Mouse (Mus musculus) hindbrain, postnatal 0 days (tissue): ENCODE measurements at regions not wholly inside any gene's neighbourhood (a gene's known extent, or its start where the extent isn't known, plus 50 kb on each side); places are given as distances from the start of the nearest gene placed in this dataset.
A peak's percentile ranks its signal among the peaks of the same experiment; 100 is the strongest.

Experiments used
- ATAC-seq: fragments of 200-750 bp; cut with Nextera tagmentation; 2 replicates; pipeline ENCODE4 v1.8.0; 2017; ENCODE audit warnings: mild to moderate bottlenecking, moderate TSS enrichment, moderate library complexity
- DNase-seq: peaks from one replicate; pipeline ENCODE4 v3.0.0-alpha.2; 2015; ENCODE audit warnings: low spot score
- H3K27ac ChIP-seq: fragments of 300-500 bp; sonication (generic); 2 replicates; pipeline ENCODE4 v1.5.1; 2014; ENCODE audit warnings: mild to moderate bottlenecking
- H3K27me3 ChIP-seq: fragments of 300-500 bp; sonication (generic); 2 replicates; pipeline ENCODE4 v1.6.1; 2014; ENCODE audit warnings: low read length, mixed read lengths; ENCODE audit not compliant: insufficient read depth
- H3K36me3 ChIP-seq: fragments of 300-500 bp; sonication (generic); 2 replicates; pipeline ENCODE4 v1.6.1; 2014; ENCODE audit warnings: low read length, mixed read lengths; ENCODE audit not compliant: insufficient read depth
- H3K4me1 ChIP-seq: fragments of 300-500 bp; sonication (generic); 2 replicates; pipeline ENCODE4 v1.6.1; 2014; ENCODE audit warnings: antibody characterized with exemption, low read length, mixed read lengths; ENCODE audit not compliant: insufficient read depth
- H3K4me2 ChIP-seq: fragments of 300-500 bp; sonication (generic); 2 replicates; pipeline ENCODE4 v1.6.1; 2014; ENCODE audit warnings: low read depth, mild to moderate bottlenecking, low read length, moderate library complexity, mixed read lengths
- H3K4me3 ChIP-seq: fragments of 300-500 bp; sonication (generic); 2 replicates; pipeline ENCODE4 v1.5.1; 2014; ENCODE audit warnings: low read length
- H3K9ac ChIP-seq: fragments of 300-500 bp; sonication (generic); replicated peaks from 2 replicates; pipeline ENCODE4 v1.6.1; 2014; ENCODE audit warnings: mild to moderate bottlenecking, low read length, moderate library complexity, mixed read lengths
- H3K9me3 ChIP-seq: fragments of 300-500 bp; sonication (generic); 2 replicates; pipeline ENCODE4 v1.6.1; 2016; ENCODE audit warnings: low read length, mixed read lengths
- CTCF ChIP-seq: IDR thresholded peaks from 2 replicates; pipeline ENCODE4 v1.5.1; 2016; ENCODE audit warnings: antibody characterized with exemption, control low read depth, low read depth
- WGBS: fragments of 180-500 bp; shearing (Covaris S2); extraction: QIAGEN DNeasy Blood & Tissue Kit; methylation state at CpG from one replicate; pipeline ENCODE4 v1.1.7; 2014; 5-methylcytosine and 5-hydroxymethylcytosine counted together

DNA sequence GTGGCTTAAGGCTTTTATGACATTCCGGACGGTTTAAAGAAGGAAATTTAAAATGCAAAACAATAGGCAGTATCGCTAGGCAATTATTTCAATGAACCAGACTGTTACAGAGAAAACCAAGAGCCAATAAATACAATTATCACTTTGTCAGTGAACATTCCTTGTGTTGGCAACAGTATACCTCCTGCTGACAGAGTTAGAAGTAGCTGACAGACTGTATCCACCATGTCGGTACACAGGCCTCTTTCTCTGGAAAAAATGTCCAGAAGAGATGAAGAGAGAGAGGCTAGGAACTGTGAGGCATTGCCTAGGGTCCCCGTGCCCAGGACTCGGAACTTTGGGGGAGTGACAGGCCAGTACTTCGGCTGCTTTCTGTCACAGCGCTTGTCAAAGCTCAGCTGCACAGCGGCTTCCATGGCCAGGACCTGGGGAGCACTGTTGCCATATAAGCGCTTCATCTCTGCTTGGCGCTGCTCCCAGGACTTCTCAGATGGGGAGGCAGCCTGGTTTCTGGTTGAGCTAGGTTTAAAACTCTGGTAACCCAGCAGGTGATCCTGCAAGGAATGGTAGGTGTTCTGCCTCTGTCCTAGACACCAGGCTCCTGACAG, 205.9 kb upstream of the Nt5e start:
- Histone ChIP-seq H3K36me3 (no peaks in the 10 kb centered on the region), H3K9me3 (no peaks in the 10 kb centered on the region), H3K4me3 (no peak overlapping the region), H3K27ac (no peak overlapping the region), H3K4me2 (no peak overlapping the region), H3K27me3 (no peaks in the 10 kb centered on the region), H3K9ac (no peak overlapping the region), H3K4me1 (no peaks in the 10 kb centered on the region)
- 50% methylated on average over 11 of the region's 11 CpGs for WGBS
- DNase-seq (peak; percentile 27), ATAC-seq (peak; percentile 73)
- no peak for TF ChIP-seq CTCF

DNA sequence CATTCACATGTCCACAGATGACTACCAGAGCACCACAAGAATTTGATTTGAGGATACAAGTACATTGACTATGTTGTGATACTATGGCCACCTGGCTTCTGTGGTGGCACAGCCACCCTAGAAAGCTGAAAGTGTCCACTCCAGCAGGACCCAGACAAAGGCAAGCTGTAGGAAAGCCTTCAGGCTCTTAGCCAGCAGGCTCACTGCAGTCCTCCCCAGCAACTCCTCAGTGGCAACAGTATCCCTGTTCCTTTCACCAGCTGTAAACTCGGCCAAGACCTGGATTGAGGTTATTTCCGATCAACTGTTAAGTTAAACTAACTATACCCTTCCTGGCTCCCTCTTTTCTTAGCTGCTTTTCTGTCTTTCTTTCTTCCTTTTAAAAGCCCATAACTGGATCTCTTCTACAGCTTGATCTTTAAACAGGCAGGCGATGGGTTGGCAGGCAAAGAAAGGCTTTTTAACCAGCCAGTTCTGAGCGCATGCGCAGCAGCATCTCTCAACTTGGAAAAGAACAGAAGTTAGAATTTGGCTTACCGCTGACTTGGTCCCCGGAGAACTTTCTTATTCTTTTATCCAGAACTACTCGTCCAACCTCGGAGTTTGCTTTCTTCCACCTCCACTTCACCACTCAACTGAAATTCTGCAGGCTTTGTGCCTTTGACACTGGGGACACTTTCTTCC, 202.5 kb upstream of the Nt5e start:
- no peak overlapping the region for H3K9ac ChIP-seq
- H3K9me3 ChIP-seq, result no peaks in the 10 kb centered on the region
- peak; percentile 60; the same call in 1 of the 2 replicates for ATAC-seq
- no peak overlapping the region; the same call in 1 of the 2 replicates for H3K27ac ChIP-seq
- DNase-seq, result peak; percentile 59
- H3K27me3 ChIP-seq, result no peaks in the 10 kb centered on the region
- TF ChIP-seq CTCF, result no peak
- no peaks in the 10 kb centered on the region for H3K36me3 ChIP-seq
- H3K4me2 ChIP-seq, result no peak overlapping the region
- no peak overlapping the region for H3K4me3 ChIP-seq
- no peaks in the 10 kb centered on the region for H3K4me1 ChIP-seq
- 69% methylated on average over 9 of the region's 9 CpGs for WGBS

DNA sequence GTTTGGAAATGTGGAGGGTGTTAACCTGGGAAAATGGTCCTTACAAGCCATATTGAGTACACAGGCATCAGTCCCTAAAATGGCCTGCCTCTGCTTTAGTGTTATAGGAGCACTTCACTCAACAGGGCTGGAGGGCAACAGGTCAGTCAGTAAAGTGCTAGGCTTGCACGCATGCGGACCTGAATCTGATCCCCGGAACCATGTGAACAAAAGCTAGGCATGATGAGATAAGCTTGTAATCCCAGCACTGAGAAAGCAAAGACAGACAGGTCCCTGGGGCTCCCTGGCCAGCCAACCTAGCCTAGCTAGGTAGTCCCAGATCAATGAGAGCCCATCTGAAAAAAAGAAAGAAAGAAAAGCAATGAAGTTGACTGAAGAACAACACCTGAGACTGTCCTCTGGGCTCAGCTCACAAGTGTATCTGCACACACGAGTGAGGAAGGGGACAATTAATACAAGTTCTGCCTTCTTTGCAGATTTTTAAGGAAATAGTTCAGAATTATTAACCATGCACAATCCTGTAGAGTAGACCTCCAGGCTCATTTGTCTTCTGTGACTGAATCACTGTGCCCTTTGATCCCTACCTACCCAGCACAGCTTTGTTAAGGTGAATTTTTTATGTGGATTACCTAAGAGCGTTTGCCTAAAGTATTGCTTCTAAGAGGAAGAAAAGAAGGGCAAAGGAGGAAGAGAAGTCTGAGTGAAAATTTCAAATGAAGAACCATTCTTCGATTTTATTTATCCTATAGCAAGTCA, 163.8 kb upstream of the Nt5e start:
- WGBS, result 86% methylated on average over 6 of the region's 6 CpGs
- no peak overlapping the region for H3K27ac ChIP-seq
- H3K4me3 ChIP-seq, result no peak overlapping the region
- DNase-seq, result no peak
- H3K4me2 ChIP-seq, result no peak overlapping the region
- H3K9me3 ChIP-seq, result no peaks in the 10 kb centered on the region
- H3K9ac ChIP-seq, result no peak overlapping the region
- no peak for TF ChIP-seq CTCF
- no peaks in the 10 kb centered on the region for H3K4me1 ChIP-seq
- no peaks in the 10 kb centered on the region for H3K36me3 ChIP-seq
- no peaks in the 10 kb centered on the region for H3K27me3 ChIP-seq
- no peak for ATAC-seq

DNA sequence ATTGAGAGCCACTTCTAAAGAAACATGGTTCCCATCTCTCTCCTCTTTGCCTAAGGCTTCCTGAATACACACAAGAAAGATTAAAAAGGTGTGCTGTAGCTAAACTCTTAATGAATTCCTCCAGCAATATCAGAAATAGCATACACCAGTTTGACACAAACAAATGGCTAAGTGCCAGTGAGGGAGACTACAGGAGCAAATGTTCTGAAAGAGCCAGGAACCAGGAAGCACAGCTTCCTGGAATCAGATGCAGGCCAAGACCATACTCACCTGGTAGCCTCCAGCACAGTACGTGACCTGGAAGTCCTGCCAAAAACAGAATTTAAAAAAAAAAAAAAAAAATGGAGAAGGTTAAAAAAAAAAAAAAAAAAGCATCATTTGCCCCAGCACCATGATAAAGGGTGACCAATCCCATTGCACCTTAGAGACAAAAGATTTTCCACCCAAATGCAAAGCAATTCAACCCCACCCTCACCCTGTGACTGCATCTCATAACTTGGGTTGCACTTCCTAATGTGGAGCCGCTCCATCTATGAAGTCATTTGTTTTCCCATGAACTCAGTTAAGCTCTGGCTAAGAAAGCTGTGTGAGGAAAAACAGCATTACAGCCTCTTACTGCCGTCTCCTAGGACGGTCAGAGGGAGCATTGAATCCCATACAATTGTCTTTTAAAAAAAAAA, 149.3 kb upstream of the Nt5e start:
- TF ChIP-seq CTCF, result no peak
- H3K9ac ChIP-seq, result no peak overlapping the region
- 71% methylated on average over 4 of the region's 4 CpGs for WGBS
- H3K9me3 ChIP-seq, result no peaks in the 10 kb centered on the region
- H3K36me3 ChIP-seq, result no peaks in the 10 kb centered on the region
- no peaks in the 10 kb centered on the region for H3K4me1 ChIP-seq
- ATAC-seq, result no peak
- no peak overlapping the region for H3K27ac ChIP-seq
- H3K27me3 ChIP-seq, result no peaks in the 10 kb centered on the region
- no peak overlapping the region for H3K4me3 ChIP-seq
- no peak overlapping the region for H3K4me2 ChIP-seq
- DNase-seq, result no peak

DNA sequence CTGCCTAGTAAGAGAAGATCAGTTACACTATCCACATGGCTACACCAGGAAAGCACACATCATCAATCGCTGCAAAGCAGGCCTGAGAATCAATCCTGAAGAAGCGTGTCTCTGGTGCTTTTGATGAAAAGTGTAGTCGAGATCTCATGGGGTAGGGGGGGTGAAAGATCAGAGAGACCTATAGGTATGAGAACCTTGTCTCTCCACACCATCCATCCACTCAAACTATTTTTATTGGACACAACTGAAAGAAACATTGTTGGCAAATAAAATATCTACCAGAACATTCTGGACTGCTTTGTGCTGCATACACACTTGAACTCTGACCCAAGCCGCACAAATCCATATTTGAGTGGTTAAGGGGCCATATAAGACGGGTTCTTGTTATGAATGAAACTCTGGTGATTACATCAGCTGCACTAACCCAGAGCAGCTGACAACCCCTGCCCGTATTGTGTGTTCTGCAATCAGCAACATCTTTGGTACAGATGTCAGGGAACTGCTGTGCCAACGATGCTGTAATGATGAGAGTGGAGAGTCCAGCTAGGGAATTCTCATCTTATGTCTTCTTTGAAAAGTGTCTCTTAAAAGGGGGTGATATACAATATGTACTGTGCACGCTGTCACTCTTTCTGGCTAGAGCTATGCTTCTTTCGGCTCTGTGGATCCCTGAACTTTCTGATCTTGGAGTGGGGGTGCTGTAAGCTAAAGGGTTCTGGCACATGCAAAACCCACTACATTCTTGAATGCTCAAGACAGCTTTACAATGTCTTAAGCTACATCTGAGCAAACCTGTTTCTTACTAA, 145.6 kb upstream of the Nt5e start:
- Histone ChIP-seq H3K27ac (no peak overlapping the region), H3K4me1 (no peaks in the 10 kb centered on the region), H3K9me3 (no peaks in the 10 kb centered on the region), H3K36me3 (no peaks in the 10 kb centered on the region), H3K4me2 (no peak overlapping the region), H3K27me3 (no peaks in the 10 kb centered on the region), H3K9ac (no peak overlapping the region), H3K4me3 (no peak overlapping the region)
- DNase-seq (no peak), ATAC-seq (no peak)
- WGBS, result 89% methylated on average over 9 of the region's 9 CpGs
- no peak for TF ChIP-seq CTCF

DNA sequence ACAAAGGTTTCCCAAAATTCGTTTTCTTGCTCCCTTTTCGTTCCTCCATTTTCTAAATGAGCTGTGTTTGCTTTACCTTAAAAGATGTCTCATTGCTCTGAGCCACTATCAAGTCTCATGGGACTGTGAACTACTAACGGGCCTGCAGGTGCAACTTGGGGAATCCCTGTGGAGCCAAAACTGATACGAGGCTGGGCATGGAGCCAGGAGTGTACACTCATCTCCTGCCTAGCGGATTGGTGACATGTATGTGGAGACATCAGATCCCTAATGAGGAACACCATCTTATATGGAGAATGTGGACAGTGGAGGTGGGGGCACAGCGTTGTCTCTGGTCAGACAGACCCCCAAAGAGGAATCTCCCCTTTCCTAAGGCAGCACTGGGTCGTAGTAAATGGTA, 119.6 kb upstream of the Nt5e start:
- Histone ChIP-seq H3K27ac (no peak overlapping the region), H3K36me3 (no peaks in the 10 kb centered on the region), H3K4me1 (no peaks in the 10 kb centered on the region), H3K9ac (no peak overlapping the region), H3K4me2 (no peak overlapping the region), H3K9me3 (no peaks in the 10 kb centered on the region), H3K4me3 (no peak overlapping the region), H3K27me3 (no peaks in the 10 kb centered on the region)
- ATAC-seq (no peak), DNase-seq (no peak)
- TF ChIP-seq CTCF, result no peak
- WGBS, result 65% methylated on average over 7 of the region's 7 CpGs
